Mouse (Mus musculus): ENCODE results near the gene Neurl4.
A peak's percentile ranks its signal among the peaks of the same experiment; 100 is the strongest.

GRCm38 (mm10) chr11:69939181-69939580 lies 38.3 kb downstream of the Neurl4 start:
- TF ChIP-seq CTCF (IDR thresholded peaks at IDR 0.05): no peak
- peak; percentile 5; the same call in 1 of the 2 replicates for TF ChIP-seq POLR2A (IDR thresholded peaks at IDR 0.05; ENCODE audit: insufficient read depth, low read depth, low read length)
